Mouse (Mus musculus) retina, adult 2 months (tissue): ENCODE data around the gene Foxn3.

Source experiments
- DNase-seq: peaks from one replicate; pipeline ENCODE4 v3.0.0-alpha.2; 2012; ENCODE audit warnings: low read depth, low spot score

Foxn3 gene

GRCm38 (mm10) chr12:99418476-99419395, 144.6 kb downstream of the Foxn3 start:
- DNase-seq, result no peak

GRCm38 (mm10) chr12:99417885-99418284, 145.5 kb downstream of the Foxn3 start:
- DNase-seq, result no peak

- DNase-seq, result no peak
These were observed 147.8 kb downstream of the Foxn3 start for GRCm38 (mm10) chr12:99415538-99415937.

DNA sequence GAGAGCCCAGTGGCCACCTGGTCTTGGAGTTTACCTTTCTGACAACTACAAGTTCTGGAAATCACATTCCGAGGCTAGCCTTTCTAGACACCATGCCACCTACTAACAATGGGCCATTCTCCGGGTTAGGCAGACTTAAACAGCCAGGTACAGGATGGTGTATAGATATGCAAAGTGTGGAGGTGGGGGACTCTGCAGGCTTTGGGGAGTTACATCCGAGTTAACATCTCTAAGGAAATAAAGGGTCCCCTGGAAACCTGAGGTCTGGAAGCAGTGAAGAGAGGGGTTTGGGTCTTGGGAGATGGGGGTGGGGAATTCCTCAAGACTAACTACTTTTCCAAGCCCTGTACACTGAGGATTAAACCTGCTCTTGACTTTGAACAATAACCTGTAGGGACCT, 150.9 kb downstream of the Foxn3 start:
- DNase-seq, result no peak

DNA sequence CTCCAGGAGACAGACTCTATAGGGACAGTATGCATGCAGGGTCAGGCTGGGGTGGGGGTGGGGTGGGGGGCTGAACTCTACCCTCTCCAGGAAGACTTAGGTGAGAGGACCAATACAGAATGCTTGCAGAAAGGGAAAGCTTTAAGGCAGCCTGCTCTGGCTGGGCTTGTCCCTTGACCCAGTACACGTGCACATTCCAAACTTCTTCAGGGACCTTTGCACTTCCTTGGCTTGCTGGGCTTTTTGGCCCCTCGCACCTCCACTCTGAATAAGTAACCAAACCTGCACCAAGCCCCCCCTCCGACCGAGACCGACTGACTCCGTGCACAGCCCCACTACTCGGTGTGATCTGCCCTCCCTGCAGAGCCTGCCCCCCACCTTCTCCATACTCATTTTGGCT, 151.3 kb downstream of the Foxn3 start:
- no peak for DNase-seq

- no peak for DNase-seq
These were observed 154.7 kb downstream of the Foxn3 start for GRCm38 (mm10) chr12:99408651-99409050.

DNA sequence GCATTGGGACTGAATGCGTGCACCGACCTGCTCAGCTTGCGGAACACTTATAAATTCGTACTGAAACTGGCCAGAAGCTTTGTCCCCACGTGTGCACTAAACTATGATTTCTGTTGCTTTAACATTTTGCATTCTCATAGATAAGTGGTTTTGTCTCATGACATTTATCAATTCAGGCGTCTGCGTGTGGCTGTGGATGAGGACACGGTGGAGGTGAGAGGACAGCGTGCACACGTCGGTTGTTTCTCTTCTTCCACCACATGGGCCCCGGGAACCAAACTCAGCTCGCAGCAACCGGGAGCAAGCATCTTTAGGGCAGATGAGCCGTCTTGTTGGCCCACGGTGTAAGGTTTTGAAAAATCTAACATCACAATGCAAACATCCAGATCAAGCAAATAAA, 155.3 kb downstream of the Foxn3 start:
- no peak for DNase-seq

DNA sequence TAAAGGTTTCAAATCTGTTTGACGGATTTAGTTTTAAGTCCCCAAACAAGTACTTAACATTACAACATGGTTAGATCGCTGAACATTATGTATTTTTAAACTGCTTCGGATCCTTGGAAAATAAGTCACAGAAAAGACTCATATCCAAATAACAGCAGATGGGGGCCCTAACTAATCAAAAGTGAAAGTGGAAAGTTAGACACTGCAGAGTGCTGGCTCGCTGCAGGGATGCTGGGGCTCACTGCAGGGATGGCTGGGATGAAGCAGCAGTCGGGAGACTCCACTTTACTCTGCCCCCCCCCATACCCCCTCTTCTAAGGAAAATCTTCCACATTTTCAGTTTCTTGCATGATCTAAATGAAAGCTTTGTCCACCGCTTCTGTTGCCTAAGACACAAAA, 156.1 kb downstream of the Foxn3 start:
- no peak for DNase-seq

GRCm38 (mm10) chr12:99406697-99407317, 156.6 kb downstream of the Foxn3 start:
- DNase-seq, result no peak

DNA sequence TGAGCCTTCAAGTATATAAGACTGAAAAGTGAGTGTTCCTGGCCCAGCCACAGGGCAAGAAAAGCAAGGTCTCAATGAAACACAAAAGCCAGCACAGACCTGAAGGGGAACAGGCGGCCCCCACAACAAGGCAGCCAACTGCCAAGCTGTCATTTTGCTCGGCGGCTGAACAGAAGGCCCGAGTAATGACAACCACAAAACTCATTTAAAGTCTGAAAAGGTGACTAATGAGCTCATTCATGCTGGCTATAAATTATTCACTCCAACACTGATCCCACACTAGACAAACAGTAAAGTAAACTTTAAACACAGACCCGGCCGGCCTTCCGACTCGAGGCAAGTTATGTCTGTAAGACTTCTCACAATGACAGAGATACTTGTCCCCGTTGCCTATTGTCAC, 157.1 kb downstream of the Foxn3 start:
- DNase-seq, result no peak

DNA sequence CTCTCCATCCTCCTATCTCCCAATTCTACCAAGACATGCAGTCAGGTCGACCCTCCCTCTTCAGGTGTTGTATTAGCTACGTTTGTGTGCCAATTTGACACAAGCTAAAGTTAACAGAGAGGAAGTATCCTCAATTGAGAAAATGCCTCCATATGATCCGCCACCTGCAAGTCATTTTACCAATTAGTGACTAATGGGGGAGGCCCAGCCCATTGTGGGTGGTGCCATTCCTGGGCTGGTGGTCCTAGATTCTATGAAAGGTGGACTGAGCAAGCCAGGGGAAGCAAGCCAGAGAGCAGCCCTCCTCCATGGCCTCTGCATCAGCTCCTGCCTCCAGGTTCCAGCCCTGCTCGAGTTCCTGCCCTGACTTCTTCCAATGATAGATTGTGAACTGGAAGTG, 158.0 kb downstream of the Foxn3 start:
- DNase-seq, result no peak

DNA sequence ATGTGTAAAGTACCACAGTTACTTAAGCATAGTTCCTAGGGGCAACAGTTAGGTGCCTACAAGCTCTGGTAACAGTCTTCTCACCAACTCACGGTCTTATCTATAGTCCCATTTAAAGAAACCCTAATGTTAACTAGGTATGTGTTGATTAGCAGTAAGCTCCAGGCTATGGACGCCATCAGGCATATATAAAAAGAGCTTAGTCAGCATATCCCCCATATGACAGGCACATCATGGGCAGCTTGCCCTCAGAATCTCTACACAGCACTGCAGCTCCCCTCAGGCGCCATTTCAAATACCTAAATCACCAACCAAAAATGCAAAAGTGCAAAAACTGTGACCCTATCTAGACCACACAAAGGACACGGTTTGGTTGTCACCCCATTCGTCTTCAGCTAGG, 160.4 kb downstream of the Foxn3 start:
- no peak for DNase-seq

DNA sequence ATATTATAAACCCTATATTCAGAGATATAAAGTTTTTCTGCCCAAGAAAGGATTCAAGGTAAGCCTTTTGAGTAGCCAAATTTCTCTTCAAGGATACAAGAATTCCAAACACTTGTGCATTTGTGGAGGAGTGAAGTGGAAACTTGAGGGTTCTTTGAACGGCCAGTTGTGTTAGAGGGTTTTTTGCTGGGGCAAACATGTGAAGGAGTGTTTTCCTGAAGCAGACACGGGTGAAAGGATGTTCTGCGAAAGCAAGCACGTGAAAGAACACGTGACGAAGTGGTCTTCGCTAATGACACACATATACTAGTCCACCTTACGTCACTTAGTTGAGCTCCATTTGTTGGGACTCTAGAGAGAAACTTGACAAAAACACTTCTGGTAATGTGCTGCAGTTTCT, 162.5 kb downstream of the Foxn3 start:
- no peak for DNase-seq

DNA sequence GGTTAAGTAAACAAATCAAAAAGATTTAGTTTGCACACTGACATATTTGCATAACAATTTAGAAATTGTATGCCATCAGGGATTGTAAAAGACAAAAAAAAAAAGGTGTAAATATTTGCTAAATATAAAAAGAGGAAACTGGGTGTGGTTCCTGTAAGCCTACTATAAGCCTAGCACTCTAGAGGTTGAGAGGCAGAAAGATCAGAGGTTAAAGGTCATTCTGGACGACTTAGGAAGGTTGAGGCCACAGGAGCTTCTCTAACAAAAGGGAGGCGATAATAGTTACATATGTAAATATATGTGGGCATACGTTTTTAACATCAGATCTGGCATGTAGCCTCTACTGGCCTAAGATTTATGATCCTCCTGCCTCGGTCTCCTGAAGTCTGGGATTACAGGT, 163.8 kb downstream of the Foxn3 start:
- no peak for DNase-seq

DNA sequence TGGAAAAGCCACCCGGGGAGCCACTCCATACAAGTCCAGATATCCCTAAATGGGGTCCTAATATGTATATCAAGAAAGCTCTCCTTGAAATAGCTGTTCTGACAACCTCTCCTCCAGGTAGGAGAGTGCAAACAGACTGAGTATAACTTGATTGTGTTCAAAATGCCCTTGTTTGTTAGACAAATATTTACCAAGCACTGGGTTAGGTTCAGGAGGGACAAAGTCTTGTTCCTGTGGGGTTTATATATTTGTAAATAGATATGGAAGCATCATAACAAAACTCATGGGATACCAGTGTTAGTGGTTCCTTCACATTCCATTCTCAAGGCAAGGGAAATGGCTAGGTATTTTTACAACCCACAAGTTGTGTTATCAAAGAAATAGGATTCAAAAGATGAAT, 166.9 kb downstream of the Foxn3 start:
- no peak for DNase-seq

DNA sequence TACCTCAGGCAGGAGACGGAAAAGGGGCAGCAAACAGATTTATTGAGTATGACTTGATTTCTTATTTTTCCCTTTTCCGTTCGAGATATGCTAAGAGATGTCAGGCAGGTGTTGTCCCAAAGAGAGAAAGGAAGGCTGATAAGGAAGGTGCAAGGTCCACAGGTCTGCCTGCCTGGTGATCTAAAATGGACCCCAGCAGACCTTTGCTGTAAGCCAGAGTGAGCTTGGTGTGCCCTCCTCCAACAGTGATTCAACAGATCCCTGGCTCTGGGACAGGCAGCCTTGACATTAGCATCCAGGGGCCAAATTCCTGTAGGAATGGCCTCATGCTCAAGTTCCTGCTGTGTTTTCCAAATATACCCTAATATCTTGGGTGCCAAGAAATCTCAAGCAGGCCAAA, 168.3 kb downstream of the Foxn3 start:
- no peak for DNase-seq

DNA sequence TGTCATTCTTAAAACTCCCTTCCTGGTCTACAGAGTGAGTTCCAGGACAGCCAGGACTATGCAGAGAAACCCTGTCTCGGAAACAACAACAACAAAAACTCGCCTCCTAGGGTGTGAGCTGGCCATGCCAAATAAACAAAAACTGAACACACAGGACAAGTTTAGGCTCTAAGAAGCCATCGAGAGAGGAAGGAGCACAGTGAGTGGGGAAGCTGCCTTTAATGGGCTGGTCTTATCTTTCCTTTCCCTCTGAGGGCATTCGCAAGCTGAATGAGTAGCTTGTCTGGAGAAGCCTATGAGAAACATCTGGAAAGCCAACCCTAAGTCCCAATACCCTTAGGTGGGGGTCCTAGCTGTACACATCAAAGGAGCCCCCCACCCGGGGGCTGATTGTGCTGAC, 168.7 kb downstream of the Foxn3 start:
- DNase-seq, result no peak

DNA sequence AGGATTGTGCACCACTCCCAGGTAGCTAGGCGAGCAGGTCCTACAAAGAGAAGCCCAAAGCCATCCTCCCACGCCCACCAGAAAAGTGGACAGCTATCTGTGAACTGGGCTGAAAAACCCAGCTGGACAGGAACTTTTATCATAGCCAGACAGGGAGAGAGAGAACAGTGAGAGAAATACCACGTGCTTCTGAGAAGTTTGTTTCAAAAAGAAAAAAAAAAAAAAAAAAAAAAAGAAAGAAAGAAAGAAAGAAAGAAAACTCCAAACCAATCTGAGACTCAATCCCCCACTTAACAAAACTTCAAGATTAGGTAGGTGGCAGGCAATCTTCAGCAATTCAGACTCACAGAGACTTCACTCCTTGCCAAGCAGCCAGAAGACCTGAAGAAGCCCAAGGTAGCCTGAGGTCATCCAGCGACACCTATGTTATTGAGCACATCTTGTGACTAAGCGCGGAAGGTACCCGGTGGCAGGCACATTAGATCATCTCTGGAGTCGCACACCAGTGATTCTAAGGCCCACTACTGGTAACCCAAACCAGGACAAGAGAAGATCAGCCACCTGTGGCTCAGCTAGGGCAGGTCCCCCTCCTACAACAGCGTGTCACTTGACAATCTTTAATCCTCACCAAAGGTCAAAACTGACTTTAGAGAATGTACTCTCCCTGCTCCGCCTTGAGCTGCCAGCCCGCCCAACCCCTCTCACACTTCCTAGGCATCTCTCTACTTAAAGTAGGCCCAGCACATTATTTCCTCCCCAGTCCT, 169.3 kb downstream of the Foxn3 start:
- DNase-seq, result no peak

- DNase-seq, result peak; percentile 40
These were observed 170.2 kb downstream of the Foxn3 start for GRCm38 (mm10) chr12:99392944-99393866.

DNA sequence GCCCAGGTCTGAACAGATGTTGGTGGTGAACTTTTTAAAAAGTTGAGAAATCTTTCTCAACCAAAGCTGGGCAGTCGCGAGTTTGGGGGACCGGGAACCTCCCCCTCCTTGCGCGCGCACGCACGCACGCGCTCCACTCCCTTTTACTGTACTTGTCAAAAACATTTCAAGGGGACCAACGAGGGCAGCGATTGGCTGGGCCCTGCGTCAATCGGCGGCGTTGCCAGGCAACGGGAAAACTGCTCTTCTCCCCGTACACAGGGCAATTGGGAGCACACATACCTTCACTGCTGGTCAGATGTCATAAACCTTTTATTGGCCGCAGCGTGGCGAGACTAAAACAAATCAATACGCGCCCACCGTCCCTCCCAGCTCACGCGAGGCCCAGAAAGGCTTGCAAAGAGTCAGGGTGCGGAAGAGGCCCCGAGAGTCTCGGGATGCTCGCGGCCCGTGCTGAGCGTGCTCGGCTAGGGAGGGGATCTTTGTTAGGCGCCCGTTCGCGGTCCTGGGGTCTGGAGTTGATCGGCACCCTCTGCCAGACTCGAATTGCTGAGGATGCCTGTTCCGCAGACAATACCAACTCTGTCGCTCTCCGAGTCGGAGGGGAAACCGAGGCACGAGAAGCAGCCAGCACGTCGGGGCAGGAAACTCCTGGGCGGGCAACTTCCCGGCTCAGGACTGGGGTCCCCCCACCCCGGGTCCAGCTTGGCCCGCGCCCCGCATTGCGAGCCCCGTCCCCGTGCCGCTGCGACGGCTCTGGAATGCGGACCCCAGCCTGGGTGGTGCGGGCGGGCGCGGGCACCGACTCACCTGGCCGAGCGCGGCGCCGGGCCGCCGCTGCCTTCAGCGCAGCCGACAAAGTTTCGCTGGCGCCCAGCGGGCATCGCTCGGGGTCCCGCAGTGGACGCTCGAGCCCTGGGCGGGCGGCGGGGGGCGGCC, 171.2 kb downstream of the Foxn3 start:
- peak; percentile 88 for DNase-seq
